Mouse (Mus musculus): ENCODE data around the gene Klf11.

DNA sequence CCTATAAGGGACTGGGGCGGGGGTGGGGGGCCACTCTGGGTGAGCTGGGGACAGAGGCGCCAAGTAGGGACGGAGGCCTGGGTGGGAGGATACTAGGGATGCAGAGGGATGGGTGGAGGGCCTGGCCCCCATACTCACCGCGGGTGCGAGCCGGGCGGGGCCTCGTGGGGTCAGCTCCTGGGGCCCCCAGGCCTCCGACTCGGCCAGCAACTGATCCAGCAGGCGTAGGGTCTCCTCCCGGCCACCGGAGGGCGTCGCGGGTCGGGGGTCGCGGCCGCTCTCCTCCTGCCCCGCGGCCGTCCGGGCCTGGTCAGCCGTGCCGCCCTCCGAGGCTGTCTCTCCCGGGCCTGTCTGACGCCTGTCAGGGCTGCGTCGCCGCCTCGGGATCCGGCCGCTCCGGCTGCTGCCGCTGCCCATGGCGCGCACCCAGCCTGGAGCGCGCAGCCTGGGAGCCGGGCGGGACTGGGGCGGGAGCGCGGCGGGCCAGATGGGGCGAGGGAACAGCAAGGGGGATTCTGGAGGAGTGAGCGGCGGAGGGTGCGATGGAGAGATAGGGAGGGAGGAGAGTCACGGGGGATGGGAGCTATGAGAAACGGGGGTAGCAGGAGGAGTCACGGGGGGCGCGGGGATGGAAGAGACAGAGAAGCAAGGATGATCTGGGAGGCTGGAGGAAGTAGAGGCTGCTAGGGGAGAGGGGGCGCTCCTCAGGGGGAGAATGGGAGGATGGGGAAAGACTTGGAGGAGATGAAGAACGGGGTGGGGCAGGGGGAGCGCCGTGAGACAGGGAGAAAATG lies 29.6 kb downstream of the Klf11 start:
- no peak for TF ChIP-seq GATA1 (IDR thresholded peaks at IDR 0.05; ENCODE audit: borderline replicate concordance, low read length)
- no peak for TF ChIP-seq FLI1 (IDR thresholded peaks at IDR 0.05; ENCODE audit: low read length)
